29 mouse cellular contexts compared by ENCODE assay signal in the genomic region with DNA sequence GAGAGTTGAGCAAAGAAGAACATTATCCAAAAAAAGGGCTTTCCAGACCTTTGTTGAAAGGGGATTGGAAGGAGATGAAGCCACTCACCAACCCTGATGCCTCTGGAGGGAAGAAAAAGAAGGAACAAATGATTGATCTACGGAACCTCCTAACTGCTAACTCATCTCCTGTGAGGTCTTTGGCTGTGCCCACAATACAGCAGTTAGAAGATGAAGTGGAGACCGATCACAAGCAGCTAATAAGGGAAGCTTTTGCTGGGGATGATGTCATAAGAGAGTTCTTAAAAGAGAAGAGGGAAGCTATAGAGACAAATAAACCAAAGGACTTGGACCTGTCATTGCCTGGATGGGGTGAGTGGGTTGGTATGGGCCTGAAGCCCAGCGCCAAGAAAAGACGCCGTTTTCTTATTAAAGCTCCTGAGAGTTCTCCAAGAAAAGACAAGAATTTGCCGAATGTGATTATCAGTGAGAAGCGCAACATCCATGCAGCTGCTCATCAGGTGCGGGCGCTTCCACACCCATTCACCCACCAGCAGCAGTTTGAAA. TPM values are rescaled to one million over a fixed set of nuclear protein-coding genes. Genes with fewer than 3 reads are reported as not detected.
DNase-seq lines count a peak whose midpoint lies in the region; ATAC-seq and TF ChIP-seq lines count a peak whose summit lies in the region.
"Had no signal": no experiment of that assay in that cellular context is flagged by ENCODE, and none has a peak within 500 bp of the region (broad histone marks: within the 10 kb centered on the region; RNA-seq: fewer than 3 reads in every experiment).

No protein-coding gene starts in this region.

- WGBS in lung, postnatal 0 days = 96% methylated on average over 9 of the region's 9 CpGs
- WGBS in intestine, embryonic 15.5 days = 92% methylated on average over 9 of the region's 9 CpGs

- peaks cover 16% of the 10 kb centered on the region; the same call in 1 of the 2 replicates for H3K36me3 ChIP-seq in lung, postnatal 0 days (ENCODE audit: insufficient read depth, low read length)
- H3K36me3 ChIP-seq in intestine, embryonic 15.5 days = peaks cover 15% of the 10 kb centered on the region

- no peak overlapping the region for H3K4me2 ChIP-seq in lung, postnatal 0 days (replicated peaks; ENCODE audit: low read depth, low read length)
- H3K4me2 ChIP-seq in intestine, embryonic 15.5 days (replicated peaks) = no peak overlapping the region
- H3K4me2 ChIP-seq: embryonic facial prominence, embryonic 15.5 days; forebrain, embryonic 12.5 days; hindbrain, embryonic 12.5 days; kidney, embryonic 15.5 days; limb, embryonic 15.5 days; liver, embryonic 15.5 days; lung, embryonic 14.5 days; stomach, embryonic 15.5 days had no signal

- H3K4me3 ChIP-seq in lung, postnatal 0 days (ENCODE audit: low read depth, low read length) = no peak overlapping the region
- no peak overlapping the region for H3K4me3 ChIP-seq in intestine, embryonic 15.5 days (replicated peaks)
- H3K4me3 ChIP-seq: embryonic facial prominence, embryonic 15.5 days; forebrain, embryonic 12.5 days; gastrocnemius, adult 2 months; hindbrain, embryonic 12.5 days; kidney, embryonic 15.5 days; layer of hippocampus, adult 2 months; limb, embryonic 10.5 days; limb, embryonic 15.5 days; liver, embryonic 15.5 days; stomach, embryonic 15.5 days had no signal

- H3K27me3 ChIP-seq in lung, postnatal 0 days (replicated peaks; ENCODE audit: insufficient read depth, low read length) = no peaks in the 10 kb centered on the region
- H3K27me3 ChIP-seq in intestine, embryonic 15.5 days (replicated peaks) = no peaks in the 10 kb centered on the region
- H3K27me3 ChIP-seq: CH12.LX; embryonic facial prominence, embryonic 15.5 days; forebrain, embryonic 12.5 days; hindbrain, embryonic 12.5 days; kidney, embryonic 15.5 days; limb, embryonic 15.5 days; liver, embryonic 15.5 days; stomach, embryonic 15.5 days had no signal

- intact Hi-C loops in left cerebral cortex, postnatal 36 days (cut with DNase I) = no loop called here
- intact Hi-C loops in left cerebral cortex, postnatal 14 days (cut with DNase I) = no loop called here

- H3K27ac ChIP-seq in lung, postnatal 0 days (ENCODE audit: low read length) = no peak overlapping the region
- H3K27ac ChIP-seq in intestine, embryonic 15.5 days = no peak overlapping the region
- H3K27ac ChIP-seq: embryonic facial prominence, embryonic 15.5 days; forebrain, embryonic 12.5 days; gastrocnemius, adult 2 months; hindbrain, embryonic 12.5 days; kidney, embryonic 15.5 days; layer of hippocampus, adult 2 months; limb, embryonic 10.5 days; limb, embryonic 15.5 days; liver, embryonic 15.5 days; stomach, embryonic 15.5 days had no signal

- peak; percentile 17 to 28 for DNase-seq in left cerebral cortex, postnatal 36 days (ENCODE audit: low spot score in 2 of 2)
- no peak for DNase-seq in left cerebral cortex, postnatal 14 days (ENCODE audit: low spot score in 2 of 2)
- peak; percentile 47 for DNase-seq in brain, adult 2 months (ENCODE audit: low read depth, low spot score)
- DNase-seq in lung, postnatal 0 days (ENCODE audit: low spot score) = no peak
- DNase-seq: adrenal gland, adult 2 months; adrenal gland, postnatal 36 days; cerebellum, adult 11 months; cerebellum, adult 9-11 months; forebrain, postnatal 0 days; gastrocnemius, adult 2 months; gastrocnemius, postnatal 36 days; kidney, adult 18-20 months; kidney, postnatal 25 days; lung, embryonic 14.5 days; midbrain, embryonic 14.5 days; right cerebral cortex, postnatal 25 days had no signal

- H3K9ac ChIP-seq in lung, postnatal 0 days (replicated peaks; ENCODE audit: low read depth) = no peak overlapping the region
- no peak overlapping the region for H3K9ac ChIP-seq in intestine, embryonic 15.5 days
- H3K9ac ChIP-seq: embryonic facial prominence, embryonic 15.5 days; forebrain, embryonic 12.5 days; forebrain, postnatal 0 days; hindbrain, embryonic 12.5 days; kidney, embryonic 15.5 days; limb, embryonic 15.5 days; liver, embryonic 15.5 days; lung, embryonic 14.5 days; stomach, embryonic 15.5 days had no signal

- no peak for TF ChIP-seq CTCF in lung, postnatal 0 days (IDR thresholded peaks at IDR 0.05)

- peak; percentile 92 for ATAC-seq in granulocyte monocyte progenitor cell, adult 5-6 weeks (replicated peaks; ENCODE audit: poor library complexity, severe bottlenecking)
- no peak for ATAC-seq in lung, postnatal 0 days
- no peak for ATAC-seq in intestine, embryonic 15.5 days
- ATAC-seq: activated CD4-positive, CD25-positive, alpha-beta regulatory T cell, adult 4 months; forebrain, postnatal 0 days had no signal

- no peaks in the 10 kb centered on the region for H3K9me3 ChIP-seq in lung, postnatal 0 days (ENCODE audit: low read length)
- no peaks in the 10 kb centered on the region for H3K9me3 ChIP-seq in intestine, embryonic 15.5 days
- H3K9me3 ChIP-seq: embryonic facial prominence, embryonic 15.5 days; forebrain, embryonic 12.5 days; hindbrain, embryonic 12.5 days; kidney, embryonic 15.5 days; limb, embryonic 10.5 days; limb, embryonic 15.5 days; liver, embryonic 15.5 days; stomach, embryonic 15.5 days had no signal

- no peak for TF ChIP-seq EP300 in lung, postnatal 0 days (IDR thresholded peaks at IDR 0.05)

- H3K4me1 ChIP-seq in lung, postnatal 0 days (ENCODE audit: insufficient read depth, low read depth, low read length) = no peaks in the 10 kb centered on the region
- H3K4me1 ChIP-seq in intestine, embryonic 15.5 days (replicated peaks) = peaks cover 6% of the 10 kb centered on the region; the same call in 1 of the 2 replicates

RNA-seq across cellular contexts. Expression of a gene that starts 8.2 kb away (rescaled TPM):
- 10 to 100 TPM; 12.5 to 17.3 TPM for total RNA-seq in left cerebral cortex, postnatal 36 days (2021)
- 10 to 100 TPM; 12.8 to 14.1 TPM for total RNA-seq in left cerebral cortex, postnatal 14 days (2021)
- 9.0 and 9.2 TPM in 2 replicates for total RNA-seq in granulocyte monocyte progenitor cell, adult 5-6 weeks (2014; fragmentation: Nextera tagmentation)
- 10.3 and 11.4 TPM in 2 replicates for total RNA-seq in granulocyte monocyte progenitor cell, adult 5-6 weeks (2017)
- polyA plus RNA-seq in lung, postnatal 0 days (2015; fragmentation: Nextera tagmentation; extraction: Ambion mirVana) = 0.96 and 0.97 TPM in 2 replicates
- polyA plus RNA-seq in intestine, embryonic 15.5 days (2015; fragmentation: Nextera tagmentation; extraction: Ambion mirVana) = 4.0 and 4.1 TPM in 2 replicates

RNA-seq across cellular contexts. Expression of a gene that starts 8.4 kb away (rescaled TPM):
- total RNA-seq in left cerebral cortex, postnatal 36 days (2021) = 100 to 1,000 TPM; 159 to 167 TPM
- 100 to 1,000 TPM; 138 to 147 TPM for total RNA-seq in left cerebral cortex, postnatal 14 days (2021)
- total RNA-seq in granulocyte monocyte progenitor cell, adult 5-6 weeks (2014; fragmentation: Nextera tagmentation) = 11.2 and 11.8 TPM in 2 replicates
- 24.3 and 37.7 TPM in 2 replicates for total RNA-seq in granulocyte monocyte progenitor cell, adult 5-6 weeks (2017)
- polyA plus RNA-seq in lung, postnatal 0 days (2015; fragmentation: Nextera tagmentation; extraction: Ambion mirVana) = 22.7 and 23.3 TPM in 2 replicates
- polyA plus RNA-seq in intestine, embryonic 15.5 days (2015; fragmentation: Nextera tagmentation; extraction: Ambion mirVana) = 88.0 and 97.5 TPM in 2 replicates

Comparison
In these comparisons a context has a peak if more than half of its experiments do, and no peak if none do; other contexts are left out.
1. DNase-seq: peak in left cerebral cortex, postnatal 36 days (2 of 2) and brain, adult 2 months (single experiment); none in left cerebral cortex, postnatal 14 days (0 of 2) and lung, postnatal 0 days (single experiment).